Mouse (Mus musculus): ENCODE results near the gene Zfp275. TPM values are rescaled to one million over a fixed set of nuclear protein-coding genes. Genes with fewer than 3 reads are reported as not detected.

The Zfp275 gene
- 5.0 and 5.6 TPM in 2 replicates for polyA plus RNA-seq (2015; fragmentation: Nextera tagmentation; extraction: Ambion mirVana)

DNA sequence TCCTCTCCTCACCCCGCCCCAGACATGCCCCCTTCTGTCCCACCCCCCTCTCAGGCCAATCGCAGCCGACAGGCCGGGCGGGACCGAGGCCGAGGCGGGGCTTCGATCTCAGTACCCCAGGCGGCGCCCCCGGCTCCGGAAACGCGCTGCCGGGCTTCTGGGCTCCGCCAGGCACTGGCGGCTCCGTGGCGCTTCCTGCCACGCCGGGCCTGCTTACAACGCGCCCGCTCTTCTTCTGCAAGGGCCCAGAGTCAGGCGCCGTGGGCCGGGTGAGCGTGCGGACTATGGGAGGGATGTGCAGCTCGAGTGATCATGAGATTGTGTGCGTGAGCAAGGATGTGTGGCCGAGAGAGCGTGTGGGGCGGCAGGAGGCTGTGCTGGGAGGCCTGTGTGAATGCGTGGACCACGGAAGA lies at the start of gene Zfp275:
Zfp275 (plus strand) TSS at position 139 of the 413 bp plus-strand sequence.

DNA sequence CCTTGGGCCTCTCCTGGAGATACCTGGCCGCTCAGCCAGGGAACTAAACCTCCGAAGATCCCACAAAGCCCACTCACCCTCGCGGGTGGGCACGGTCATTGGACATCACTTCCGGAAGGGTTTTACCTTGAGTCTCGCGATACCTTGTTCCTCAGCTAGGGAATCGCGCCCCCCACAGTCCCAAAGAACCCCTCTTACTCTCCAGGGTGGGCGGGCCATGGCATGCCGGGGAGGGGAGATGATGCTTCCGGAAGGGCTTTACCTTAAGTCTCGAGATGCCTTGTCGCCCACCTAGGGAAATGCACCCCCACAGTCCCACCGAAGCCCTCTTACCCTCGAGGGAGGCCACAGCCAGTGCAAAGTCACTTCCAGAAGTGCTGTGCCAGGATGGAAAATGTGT lies 49.5 kb upstream of the Zfp275 start, which contains the start of the genes Xlr5a and Xlr5c:
Xlr5a (minus strand) TSS at position 101 of the 400 bp plus-strand sequence.
Xlr5c (minus strand) TSS at position 101 of the 400 bp plus-strand sequence.

DNA sequence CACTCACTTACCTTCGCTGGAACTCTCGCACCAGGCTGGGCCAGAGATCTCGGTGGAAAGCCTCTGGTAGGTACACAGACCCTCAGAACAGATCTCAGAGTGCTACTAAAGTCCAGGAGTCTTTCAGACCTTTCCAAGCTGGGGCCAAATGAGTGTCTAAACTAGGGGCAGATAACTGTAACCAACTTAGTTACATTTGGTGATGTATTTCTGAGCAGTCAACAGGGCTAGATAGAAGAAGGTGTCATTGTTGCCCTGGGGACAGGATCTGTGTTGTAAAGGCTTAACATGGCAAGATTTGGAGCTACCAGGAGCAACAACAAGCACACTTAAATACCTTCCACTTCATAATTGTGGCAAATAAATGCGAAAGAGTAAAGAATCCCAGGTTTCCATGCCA lies 5.7 kb upstream of the Zfp275 start, which contains the start of gene Gm45015:
Gm45015 (minus strand) TSS at position 101 of the 400 bp plus-strand sequence.

DNA sequence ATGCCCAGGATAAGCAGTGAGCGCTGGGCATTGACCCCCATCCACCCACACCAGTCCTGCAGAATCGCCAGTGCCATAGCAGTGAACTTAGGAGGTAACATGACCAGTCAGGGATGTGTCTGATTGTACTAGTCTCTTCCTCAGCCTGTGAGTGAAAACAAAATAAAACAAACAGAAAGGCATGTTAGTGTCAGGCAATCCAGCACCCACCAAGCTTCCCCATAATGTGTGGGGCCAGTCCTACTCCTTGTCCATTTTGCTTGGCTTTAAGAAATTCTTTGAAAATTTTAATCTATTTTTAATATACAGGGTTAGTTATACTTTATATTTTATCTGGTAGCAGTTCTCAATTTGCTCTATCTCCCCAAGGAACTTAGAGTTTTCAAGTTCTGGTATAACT lies 56.2 kb downstream of the Zfp275 start, which contains the start of gene Gm18336:
Gm18336 (minus strand) TSS at position 101 of the 400 bp plus-strand sequence.

Other genes with a start within 250 kb of the Zfp275 start
- 2.1 and 4.1 TPM in 2 replicates for gene Xlr3a, start 245.5 kb upstream of the Zfp275 start, polyA plus RNA-seq (2015; fragmentation: Nextera tagmentation; extraction: Ambion mirVana)
- gene Gm14685, start 225.6 kb upstream of the Zfp275 start, polyA plus RNA-seq (2015; fragmentation: Nextera tagmentation; extraction: Ambion mirVana) = 0.41 and 1.2 TPM in 2 replicates
- not detected in 2 replicates for gene Xlr5b, start 193.8 kb upstream of the Zfp275 start, polyA plus RNA-seq (2015; fragmentation: Nextera tagmentation; extraction: Ambion mirVana)
- 0.84 TPM in 1 of 2 replicates, not detected in the other for gene DXBay18, start 193.2 kb upstream of the Zfp275 start, polyA plus RNA-seq (2015; fragmentation: Nextera tagmentation; extraction: Ambion mirVana)
- not detected in 2 replicates for gene Spin2d, start 165.6 kb upstream of the Zfp275 start, polyA plus RNA-seq (2015; fragmentation: Nextera tagmentation; extraction: Ambion mirVana)
- 1.4 and 21.8 TPM in 2 replicates for gene Xlr3b, start 150.4 kb upstream of the Zfp275 start, polyA plus RNA-seq (2015; fragmentation: Nextera tagmentation; extraction: Ambion mirVana)
- 0.94 TPM in 1 of 2 replicates, not detected in the other for gene Xlr4b, start 128.3 kb upstream of the Zfp275 start, polyA plus RNA-seq (2015; fragmentation: Nextera tagmentation; extraction: Ambion mirVana)
- gene F8a, start 114.3 kb upstream of the Zfp275 start, polyA plus RNA-seq (2015; fragmentation: Nextera tagmentation; extraction: Ambion mirVana) = 35.4 and 37.0 TPM in 2 replicates
- 0.18 and 0.58 TPM in 2 replicates for gene Xlr4c, start 99.5 kb upstream of the Zfp275 start, polyA plus RNA-seq (2015; fragmentation: Nextera tagmentation; extraction: Ambion mirVana)
- gene Xlr3c, start 77.2 kb upstream of the Zfp275 start, polyA plus RNA-seq (2015; fragmentation: Nextera tagmentation; extraction: Ambion mirVana) = 0.12 and 0.33 TPM in 2 replicates
- gene Xlr5a, start 49.6 kb upstream of the Zfp275 start, polyA plus RNA-seq (2015; fragmentation: Nextera tagmentation; extraction: Ambion mirVana) = not detected in 2 replicates
- gene Xlr5c, start 49.6 kb upstream of the Zfp275 start, polyA plus RNA-seq (2015; fragmentation: Nextera tagmentation; extraction: Ambion mirVana) = not detected in 2 replicates
- not detected in 2 replicates for gene Gm45015, start 5.8 kb upstream of the Zfp275 start, polyA plus RNA-seq (2015; fragmentation: Nextera tagmentation; extraction: Ambion mirVana)
- 0.06 TPM in 1 of 2 replicates, not detected in the other for gene Gm18336, start 56.1 kb downstream of the Zfp275 start, polyA plus RNA-seq (2015; fragmentation: Nextera tagmentation; extraction: Ambion mirVana)
- 1.3 and 1.9 TPM in 2 replicates for gene Zfp92, start 68.5 kb downstream of the Zfp275 start, polyA plus RNA-seq (2015; fragmentation: Nextera tagmentation; extraction: Ambion mirVana)
- not detected in 2 replicates for gene Trex2, start 92.7 kb downstream of the Zfp275 start, polyA plus RNA-seq (2015; fragmentation: Nextera tagmentation; extraction: Ambion mirVana)
- 57.3 and 61.1 TPM in 2 replicates for gene Haus7, start 116.4 kb downstream of the Zfp275 start, polyA plus RNA-seq (2015; fragmentation: Nextera tagmentation; extraction: Ambion mirVana)
- 40.7 and 49.5 TPM in 2 replicates for gene Bgn, start 141.0 kb downstream of the Zfp275 start, polyA plus RNA-seq (2015; fragmentation: Nextera tagmentation; extraction: Ambion mirVana)
- 8.0 and 9.1 TPM in 2 replicates for gene Atp2b3, start 160.5 kb downstream of the Zfp275 start, polyA plus RNA-seq (2015; fragmentation: Nextera tagmentation; extraction: Ambion mirVana)

Measured in neural tube, postnatal 0 days (tissue).